Mouse (Mus musculus) embryo, embryonic 9.5 days (tissue): ENCODE measurements around the gene Cd2ap.

Experiments
- DNase-seq: peaks from one replicate; pipeline ENCODE4 v3.0.0-alpha.2; 2017; ENCODE audit errors: extremely low spot score

Cd2ap gene

GRCm38 (mm10) chr17:42860370-42860769 lies 16.1 kb downstream of the Cd2ap start:
- no peak for DNase-seq

- no peak for DNase-seq
Measured at GRCm38 (mm10) chr17:42857506-42857905, 19.0 kb downstream of the Cd2ap start.

GRCm38 (mm10) chr17:42847108-42847507 lies 29.4 kb downstream of the Cd2ap start:
- DNase-seq, result no peak

- DNase-seq, result no peak
Measured at GRCm38 (mm10) chr17:42837193-42837592, 39.3 kb downstream of the Cd2ap start.

- no peak for DNase-seq
Measured at GRCm38 (mm10) chr17:42822787-42823186, 53.7 kb downstream of the Cd2ap start.

GRCm38 (mm10) chr17:42815374-42815773 lies 61.1 kb downstream of the Cd2ap start:
- DNase-seq, result no peak

GRCm38 (mm10) chr17:42792412-42792975 lies 84.0 kb downstream of the Cd2ap start:
- DNase-seq, result no peak

- DNase-seq, result no peak
Measured at GRCm38 (mm10) chr17:42790787-42791186, 85.7 kb downstream of the Cd2ap start.

GRCm38 (mm10) chr17:42789723-42790122 lies 86.7 kb downstream of the Cd2ap start:
- no peak for DNase-seq

GRCm38 (mm10) chr17:42788686-42789453 lies 87.6 kb downstream of the Cd2ap start:
- no peak for DNase-seq

- DNase-seq, result peak; percentile 79
Measured at GRCm38 (mm10) chr17:42782156-42782757, 94.2 kb downstream of the Cd2ap start.

GRCm38 (mm10) chr17:42753791-42754190 lies 122.7 kb downstream of the Cd2ap start:
- no peak for DNase-seq

GRCm38 (mm10) chr17:42752173-42752572 lies 124.3 kb downstream of the Cd2ap start:
- DNase-seq, result no peak

GRCm38 (mm10) chr17:42745657-42746420 lies 130.6 kb downstream of the Cd2ap start:
- DNase-seq, result no peak
